Mouse (Mus musculus): ENCODE measurements around the gene Steap4.

Steap4 gene

GRCm38 (mm10) chr5:7991631-7992030, 31.4 kb downstream of the Steap4 start:
- DNase-seq = peak; percentile 91

- no peak for DNase-seq
These were observed 33.5 kb downstream of the Steap4 start for GRCm38 (mm10) chr5:7993766-7994165.

GRCm38 (mm10) chr5:7995288-7995897, 35.1 kb downstream of the Steap4 start:
- no peak for DNase-seq

GRCm38 (mm10) chr5:7996401-7997044, 36.3 kb downstream of the Steap4 start:
- no peak for DNase-seq

GRCm38 (mm10) chr5:7997086-7997485, 36.8 kb downstream of the Steap4 start:
- DNase-seq = no peak

- peak; percentile 54 for DNase-seq
These were observed 40.2 kb downstream of the Steap4 start for GRCm38 (mm10) chr5:8000466-8000865.

- peak; percentile 31 for DNase-seq
These were observed 42.6 kb downstream of the Steap4 start for GRCm38 (mm10) chr5:8002827-8003226.

- DNase-seq = no peak
These were observed 53.0 kb downstream of the Steap4 start for GRCm38 (mm10) chr5:8013276-8013675.
